Mouse (Mus musculus) urinary bladder, postnatal 10 days (tissue): ENCODE data around the gene 4930550C14Rik.

Source experiments
- DNase-seq: peaks from one replicate; pipeline ENCODE4 v3.0.0; 2022; ENCODE audit warnings: low spot score

The 4930550C14Rik gene

DNA sequence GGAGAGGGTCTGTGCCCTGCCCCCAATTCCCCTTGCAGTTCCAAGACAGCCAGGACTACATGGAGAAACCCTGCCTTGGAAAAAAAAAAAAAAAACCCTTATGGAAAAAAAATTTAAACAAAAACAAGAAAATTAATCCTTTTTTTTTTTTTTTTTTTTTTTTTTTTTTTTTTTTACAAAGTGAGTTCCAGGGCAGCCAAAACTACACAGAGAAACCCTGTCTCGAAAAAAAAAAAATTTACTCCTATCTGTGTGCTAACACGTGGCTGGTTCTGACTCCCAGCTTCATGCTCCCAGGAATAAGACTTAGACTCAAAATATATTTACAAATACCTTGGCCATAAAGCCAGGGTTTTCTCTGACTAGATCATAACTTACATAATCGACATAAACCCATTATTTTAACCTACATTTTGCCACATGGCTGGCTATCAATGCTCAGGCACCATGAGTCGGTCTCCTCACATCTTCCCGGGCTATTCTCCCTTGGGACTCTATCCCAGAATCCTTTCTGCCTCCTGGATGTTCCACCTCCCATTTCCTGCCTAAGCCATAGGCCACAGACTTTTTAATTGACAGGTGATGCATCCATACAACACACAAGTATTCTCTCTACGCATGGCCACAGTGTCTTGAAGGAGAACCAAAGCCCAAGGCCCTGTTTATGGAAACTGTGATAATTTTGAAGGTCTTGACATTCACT, 2.1 kb downstream of the 4930550C14Rik start:
- no peak for DNase-seq

- no peak for DNase-seq
These were observed 2.9 kb downstream of the 4930550C14Rik start for GRCm38 (mm10) chr9:53404753-53405722.

- DNase-seq: no peak
These were observed 6.4 kb downstream of the 4930550C14Rik start for GRCm38 (mm10) chr9:53408548-53408947.

DNA sequence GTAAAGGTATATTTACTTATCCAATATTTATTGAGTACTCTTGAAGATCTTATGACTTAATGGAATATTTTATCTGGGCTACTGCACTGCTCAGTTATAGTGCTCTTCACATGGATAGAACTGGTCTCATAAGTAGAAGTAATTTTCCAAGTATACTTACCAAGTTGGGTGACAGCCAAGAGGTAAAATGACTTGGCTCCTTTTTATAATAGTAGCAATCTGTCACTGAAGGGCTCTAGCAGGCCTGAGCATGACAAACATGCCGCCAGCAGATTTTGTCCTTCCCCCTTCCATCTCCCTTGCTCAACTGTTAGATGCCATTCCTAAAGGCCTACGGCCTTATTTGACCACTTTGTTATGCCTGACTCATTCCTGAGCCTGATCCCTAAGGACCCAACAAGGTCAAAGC, 6.8 kb downstream of the 4930550C14Rik start:
- no peak for DNase-seq

GRCm38 (mm10) chr9:53409427-53409826, 7.3 kb downstream of the 4930550C14Rik start:
- DNase-seq: no peak

- DNase-seq: no peak
These were observed 20.2 kb downstream of the 4930550C14Rik start for GRCm38 (mm10) chr9:53422133-53422896.

DNA sequence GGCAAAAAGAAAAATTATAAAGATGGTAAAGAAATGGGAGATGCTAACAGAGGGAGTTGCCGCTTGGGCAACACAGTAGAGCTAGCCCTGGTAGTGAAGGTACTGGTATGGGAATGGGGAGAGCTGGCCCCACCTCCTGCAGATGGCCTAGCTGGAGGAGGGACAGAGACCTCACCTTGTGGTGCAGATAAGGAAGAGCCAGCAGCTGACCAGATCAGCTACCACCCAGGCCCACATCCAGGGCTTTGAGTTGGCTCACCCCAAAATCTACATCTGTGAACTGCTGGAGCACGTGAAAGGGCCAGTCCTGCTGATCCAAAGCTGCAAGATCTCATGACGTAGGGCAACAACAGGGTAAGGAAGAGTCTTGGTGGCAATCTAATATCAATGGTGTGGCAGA, 24.6 kb downstream of the 4930550C14Rik start:
- DNase-seq: no peak

DNA sequence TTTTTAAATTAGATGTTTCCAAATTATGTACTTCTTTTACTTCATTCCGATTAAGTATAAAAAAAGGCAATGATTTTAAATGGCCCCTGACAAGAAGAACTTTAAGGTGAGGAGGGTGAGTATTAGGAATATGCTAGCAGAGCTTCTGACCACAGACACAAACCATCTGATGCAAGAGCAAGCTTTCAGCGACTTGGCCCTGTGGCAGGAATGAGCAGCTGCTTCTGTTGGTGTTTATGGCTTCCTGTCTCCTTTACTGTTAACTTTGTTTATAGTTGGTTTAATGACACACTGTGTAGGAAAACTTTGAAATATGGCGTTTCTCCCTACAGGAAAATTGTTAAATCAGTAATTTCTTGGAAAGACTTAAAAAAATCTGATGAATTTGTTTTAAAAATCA, 25.5 kb downstream of the 4930550C14Rik start:
- no peak for DNase-seq

GRCm38 (mm10) chr9:53435830-53436570, 33.9 kb downstream of the 4930550C14Rik start:
- no peak for DNase-seq

GRCm38 (mm10) chr9:53450609-53451008, 48.5 kb downstream of the 4930550C14Rik start:
- DNase-seq: no peak

DNA sequence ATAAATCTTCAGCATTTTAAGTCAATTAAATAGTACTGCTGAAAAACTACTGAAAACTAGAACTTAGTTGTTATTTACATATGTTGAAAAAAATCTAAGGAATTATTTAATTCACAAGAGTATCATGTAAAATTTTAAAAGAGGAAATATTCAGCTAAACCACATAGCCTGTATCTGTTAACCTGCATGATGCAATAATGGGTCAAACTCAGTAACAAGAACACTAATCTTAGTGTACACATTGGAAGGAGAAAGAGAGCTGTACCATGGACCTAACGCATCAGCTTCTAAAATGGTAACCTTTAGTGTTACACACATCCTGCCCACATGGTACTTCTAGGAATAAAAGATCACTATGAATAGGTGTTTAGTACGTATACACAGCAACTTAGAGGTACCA, 49.9 kb downstream of the 4930550C14Rik start:
- no peak for DNase-seq

DNA sequence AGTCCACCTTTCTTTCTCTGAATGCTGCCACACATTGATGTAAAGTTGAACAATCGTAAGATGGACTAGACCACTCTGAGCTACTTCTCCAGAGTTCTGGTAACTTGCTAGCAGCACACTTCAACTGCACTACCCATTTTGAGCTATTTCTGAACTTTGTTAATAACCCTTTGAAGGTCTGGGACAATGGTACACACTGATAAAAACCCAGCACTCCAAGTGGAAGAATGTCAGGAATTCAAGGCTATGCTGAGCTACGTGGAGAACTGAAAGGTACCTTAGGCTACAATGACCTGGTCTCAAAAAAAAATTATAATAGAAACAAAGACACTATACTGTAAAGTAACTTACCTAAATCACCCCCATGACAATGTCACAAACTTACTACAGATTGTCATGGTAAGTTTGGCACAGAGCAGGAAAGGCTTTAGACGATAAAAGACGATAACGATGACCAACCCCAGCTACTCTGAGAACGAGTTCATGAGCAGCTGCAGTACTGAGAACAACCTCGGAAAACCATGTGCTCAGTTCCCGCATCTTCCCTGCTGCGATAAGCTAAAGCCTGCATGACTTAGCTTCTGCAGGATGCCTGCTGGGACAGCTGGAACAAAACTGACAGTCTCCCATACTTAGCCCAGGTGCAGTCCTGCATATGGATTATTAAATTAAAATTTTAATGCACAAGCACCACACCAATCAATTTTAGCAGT, 70.8 kb downstream of the 4930550C14Rik start:
- DNase-seq: no peak
